Mouse (Mus musculus) Muller cell, postnatal 12 days (primary cell): ENCODE results near the gene Tjap1.

Experiments used
- DNase-seq: peaks from one replicate; pipeline ENCODE4 v3.0.0-alpha.2; 2015; ENCODE audit errors: inconsistent ontology term

Gene Tjap1

DNA sequence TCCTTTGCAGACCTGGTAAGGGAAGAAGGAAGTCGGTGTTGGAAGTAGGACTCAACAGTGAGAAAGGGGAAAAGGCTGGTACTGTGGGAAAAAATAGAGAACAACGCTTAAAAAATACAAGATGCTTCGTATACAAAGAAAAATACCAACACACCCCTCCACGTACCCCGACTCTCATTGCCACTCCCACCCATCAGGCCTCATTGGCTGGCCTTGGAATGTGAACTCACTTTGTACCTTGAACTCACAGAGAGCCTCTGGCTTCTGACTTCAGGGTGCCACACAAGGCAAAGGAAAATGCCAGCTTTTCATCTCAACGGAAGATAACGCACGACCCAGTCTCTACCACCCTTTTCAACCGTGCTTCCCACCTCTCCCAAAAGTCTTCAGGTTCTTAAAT is 314 bp upstream of the Tjap1 start:
- no peak for DNase-seq

DNA sequence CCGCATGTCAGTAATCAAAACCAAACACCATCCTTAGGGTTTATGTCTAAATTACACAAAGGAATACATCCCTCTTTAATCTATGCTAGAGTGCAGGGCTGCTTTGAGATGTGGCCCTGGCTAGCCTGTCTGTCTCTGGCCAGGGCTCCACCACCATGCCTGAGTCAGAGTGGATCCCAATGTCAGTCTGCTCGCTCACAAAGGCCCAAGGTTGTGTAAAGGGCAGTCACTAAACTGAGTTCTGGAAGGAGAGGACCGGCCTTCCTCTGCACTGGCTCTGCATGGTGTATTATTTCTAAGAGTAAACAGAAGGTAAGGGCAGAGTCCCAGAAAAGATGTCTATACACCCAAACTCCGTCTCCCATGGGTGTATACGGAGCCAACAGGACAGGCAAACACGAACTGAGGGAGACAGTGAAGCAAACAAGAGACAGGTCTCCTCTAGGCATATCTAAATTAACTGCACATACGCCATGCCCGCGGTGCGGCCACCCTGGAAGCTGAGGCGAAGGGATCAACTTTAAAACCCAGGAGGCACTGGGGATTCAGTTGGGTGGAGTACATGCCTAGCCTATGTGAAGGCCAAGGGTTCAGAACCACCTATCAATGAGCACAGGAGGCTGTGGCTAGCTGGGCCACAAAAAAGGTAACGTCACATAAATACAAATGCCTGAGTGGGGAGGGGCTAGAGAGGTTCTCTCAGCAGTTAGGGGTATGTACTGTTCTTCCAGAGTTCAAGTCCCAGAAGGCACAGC is 4.6 kb downstream of the Tjap1 start:
- no peak for DNase-seq

DNA sequence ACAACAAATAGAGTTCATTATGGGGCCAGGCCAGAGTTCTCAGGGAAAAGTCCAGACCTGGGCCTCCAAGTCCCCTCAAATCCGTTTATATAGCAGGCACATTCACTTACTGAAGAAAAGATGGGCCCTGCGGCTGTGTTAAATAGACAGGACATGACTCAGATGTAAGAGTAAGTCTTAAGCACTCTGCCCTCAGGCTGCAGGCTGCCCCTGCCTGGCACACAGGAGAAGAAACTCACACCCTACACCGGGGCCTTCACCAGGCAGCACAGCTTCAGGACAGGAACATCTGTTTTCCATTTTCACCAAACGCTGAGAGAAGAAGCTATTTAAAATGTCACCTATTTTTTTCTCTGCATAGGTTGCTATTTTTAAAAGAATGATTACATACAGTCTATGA is 5.2 kb downstream of the Tjap1 start:
- no peak for DNase-seq

DNA sequence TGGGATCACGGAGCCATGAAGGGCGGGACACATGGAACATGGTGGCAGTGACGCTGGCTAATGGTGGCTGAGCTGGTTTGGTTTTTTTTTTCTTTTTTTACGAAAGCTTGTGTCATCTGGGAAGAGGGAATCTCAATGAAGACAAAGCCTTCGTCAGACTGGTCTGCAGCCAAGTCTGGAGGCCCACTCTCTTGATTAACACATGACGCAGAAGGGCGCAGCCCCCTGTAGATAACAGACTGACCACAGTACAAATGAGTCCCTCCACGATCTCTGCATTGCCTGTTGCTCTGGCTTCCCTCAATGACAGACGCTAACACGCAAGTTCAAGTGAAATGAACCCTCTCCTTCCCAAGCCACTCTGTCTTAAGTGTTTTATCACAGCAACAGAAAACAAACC is 7.3 kb downstream of the Tjap1 start:
- no peak for DNase-seq

DNA sequence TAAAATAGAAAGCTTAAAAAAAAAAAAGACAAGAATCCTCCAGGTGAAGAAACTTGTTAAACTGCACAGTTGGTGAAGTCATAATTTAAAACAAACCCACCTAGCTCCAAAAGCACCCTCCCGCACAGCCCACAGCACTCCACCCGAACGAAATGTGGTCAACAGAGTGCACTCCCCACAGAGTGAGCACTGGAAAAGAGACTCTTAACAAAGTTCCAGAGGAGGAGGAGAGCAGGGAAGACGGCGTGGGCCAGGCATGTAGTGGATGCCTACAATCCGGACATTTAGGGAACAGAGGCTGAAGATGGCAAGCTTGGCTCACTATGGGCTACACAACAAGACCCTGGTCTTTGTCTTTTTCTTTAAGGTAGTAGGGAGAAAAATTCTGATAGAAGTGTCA is 7.8 kb downstream of the Tjap1 start:
- DNase-seq: no peak

DNA sequence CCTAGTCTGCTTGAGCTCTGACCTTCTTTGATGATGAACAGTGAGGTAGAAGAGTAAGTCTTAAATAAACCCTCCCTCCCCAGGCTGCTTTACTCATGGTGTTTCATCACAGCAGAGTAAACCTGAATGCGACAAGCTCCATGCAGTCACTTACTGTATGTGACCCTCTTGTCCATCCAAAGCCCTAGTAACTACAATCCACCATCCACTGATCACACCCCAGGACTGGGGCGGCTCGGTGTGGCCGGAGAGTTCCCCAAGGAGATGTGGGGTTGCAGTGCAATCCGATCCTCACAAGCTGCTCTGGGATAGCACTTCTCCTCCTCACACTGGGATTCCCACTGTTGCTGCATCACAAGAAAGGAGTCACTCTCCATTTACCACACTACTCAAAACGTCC is 8.4 kb downstream of the Tjap1 start:
- no peak for DNase-seq

DNA sequence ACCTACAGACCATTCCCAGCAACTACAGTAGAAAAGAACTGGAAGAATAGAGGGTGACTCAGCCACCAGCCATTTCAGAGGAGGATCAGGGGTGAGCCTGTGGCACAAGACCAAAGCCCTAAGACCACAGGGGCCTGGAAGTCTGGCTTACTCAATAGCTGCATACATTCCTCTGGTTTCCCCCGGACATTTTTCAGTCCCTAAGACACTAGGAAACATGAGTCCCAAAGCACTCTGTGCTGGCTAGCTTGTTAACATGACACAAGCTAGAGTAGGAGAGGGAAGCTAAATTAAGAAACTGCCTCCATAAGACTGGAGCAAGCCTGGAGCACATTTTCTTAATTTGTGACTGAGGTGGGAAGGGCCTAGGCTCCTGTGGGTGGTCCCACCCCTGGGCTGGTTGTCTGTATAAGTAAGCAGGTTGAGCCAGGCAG is 9.0 kb downstream of the Tjap1 start:
- peak; percentile 95 for DNase-seq

DNA sequence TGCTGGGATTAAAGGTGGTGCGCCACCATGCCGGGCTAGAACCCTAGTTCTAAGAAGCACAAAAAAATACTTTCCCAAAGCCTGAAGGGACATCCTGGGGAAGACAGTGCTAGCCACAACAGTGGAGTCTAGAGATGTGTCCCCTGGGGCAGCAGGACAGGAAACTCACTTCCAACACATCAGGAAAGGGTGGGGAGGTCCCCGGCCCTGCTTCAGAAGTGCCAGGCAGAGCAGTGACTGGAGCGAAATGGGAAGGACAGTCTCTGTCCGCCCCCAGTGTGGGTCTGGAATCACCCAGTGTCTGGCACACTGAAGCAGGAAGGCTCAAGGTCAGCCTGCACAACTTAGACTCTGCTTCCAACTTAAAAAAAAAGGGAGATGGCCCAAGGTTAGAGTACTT is 10.2 kb downstream of the Tjap1 start:
- no peak for DNase-seq

DNA sequence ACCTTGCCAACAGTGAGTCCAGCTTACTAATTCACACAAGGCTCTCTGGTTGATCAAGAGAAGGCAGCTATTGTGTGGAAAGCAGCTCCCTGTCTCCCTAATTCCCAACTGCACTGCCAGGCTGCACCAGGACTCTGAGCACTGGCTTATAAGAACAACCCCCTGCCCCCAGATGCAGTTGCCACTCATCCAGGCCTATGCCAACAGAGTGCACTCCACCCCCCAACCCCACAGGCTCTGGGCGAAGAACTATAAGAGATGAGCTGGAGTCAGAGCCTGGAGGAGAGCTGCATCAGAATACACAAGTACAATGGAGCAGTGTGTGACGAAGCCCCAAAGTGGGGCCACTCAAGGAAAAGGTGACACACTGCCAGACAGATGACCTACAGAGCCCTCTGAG is 10.8 kb downstream of the Tjap1 start:
- DNase-seq: peak; percentile 59

DNA sequence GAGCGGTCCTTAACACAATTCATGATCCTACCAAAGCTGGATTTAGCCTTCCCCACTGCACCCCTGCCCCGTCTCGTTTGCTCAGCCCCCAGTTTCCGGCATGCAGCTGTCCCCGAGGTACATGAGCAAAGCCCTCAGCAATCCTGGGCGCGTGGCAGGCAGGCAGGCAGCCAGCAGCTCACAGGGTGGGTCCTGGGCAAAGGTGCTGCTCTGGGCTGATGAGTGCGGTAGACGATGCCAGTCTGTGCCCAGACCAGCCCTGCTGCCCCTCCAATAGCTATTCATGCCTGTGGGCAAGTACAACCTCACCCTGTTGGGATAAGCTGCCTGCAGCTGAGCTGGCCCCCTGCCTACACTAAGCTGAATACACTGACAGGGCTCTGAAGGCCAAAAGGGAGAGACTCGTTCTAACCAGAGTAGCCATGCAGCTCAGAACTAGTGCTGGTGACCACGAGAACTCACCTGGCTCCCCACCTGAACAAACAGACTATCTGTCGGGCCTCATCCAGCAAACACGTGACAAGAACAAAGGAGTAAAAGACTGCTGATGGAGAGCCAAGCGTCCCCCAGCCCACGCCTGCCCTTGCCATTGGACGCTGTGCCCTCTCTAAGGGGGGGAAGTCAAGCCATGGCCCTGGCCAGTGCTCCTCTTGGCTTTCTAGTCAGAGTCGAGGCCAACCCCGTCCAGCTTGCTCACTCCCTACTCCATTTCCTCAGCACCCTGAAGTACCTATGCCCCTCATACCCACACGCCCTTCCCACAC is 12.9 kb downstream of the Tjap1 start:
- peak; percentile 70 for DNase-seq

DNA sequence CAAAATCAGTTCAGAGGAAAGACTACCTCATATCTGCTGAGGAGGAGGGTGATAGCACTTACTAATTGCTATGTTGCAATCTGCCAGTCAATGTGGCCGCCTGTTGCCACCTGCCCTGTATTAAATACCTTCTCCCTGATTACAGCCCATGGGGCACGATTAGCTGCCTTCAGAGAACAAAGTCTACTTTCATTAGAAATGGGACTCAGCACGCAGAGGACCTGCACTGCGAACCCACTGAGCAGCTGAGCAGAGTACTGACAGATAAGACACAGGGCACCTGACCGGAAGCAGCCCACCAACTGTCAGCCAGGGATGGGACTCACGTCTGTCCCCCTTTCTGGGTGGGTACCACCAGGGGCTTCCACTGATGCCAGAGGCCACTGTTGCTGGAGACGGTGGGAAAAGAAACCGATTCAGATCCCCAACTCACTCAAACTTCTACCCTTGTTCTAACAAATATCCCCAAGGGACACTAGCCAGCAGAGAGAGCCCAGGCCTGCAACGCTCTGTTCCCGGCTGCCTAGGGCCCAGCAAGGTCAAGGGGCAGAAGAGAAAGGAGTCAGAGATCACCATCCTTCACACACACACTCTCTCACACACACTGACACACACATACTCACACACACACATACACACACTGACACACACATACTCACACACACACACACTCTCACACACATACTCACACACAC is 14.7 kb downstream of the Tjap1 start:
- peak; percentile 74 for DNase-seq

DNA sequence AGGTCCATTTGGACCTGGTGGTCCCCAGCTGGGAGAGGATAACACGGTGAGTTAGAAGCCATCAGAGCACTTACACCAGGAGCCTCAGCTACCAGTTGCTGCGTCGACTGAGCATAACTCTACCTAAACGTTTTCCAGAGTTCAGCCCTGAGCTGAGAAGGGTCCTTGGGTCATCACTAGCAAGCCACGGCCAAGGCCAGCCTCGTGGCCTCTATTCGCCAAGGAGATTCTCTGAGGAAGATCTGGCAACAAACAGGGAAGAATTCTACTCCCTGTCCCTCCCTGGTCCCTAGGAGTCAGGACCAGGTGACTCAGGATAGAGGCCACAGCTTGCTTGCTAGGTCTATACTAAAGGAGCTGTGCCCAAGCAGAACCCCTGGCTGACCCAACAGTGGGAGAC is 15.3 kb downstream of the Tjap1 start:
- DNase-seq: no peak

DNA sequence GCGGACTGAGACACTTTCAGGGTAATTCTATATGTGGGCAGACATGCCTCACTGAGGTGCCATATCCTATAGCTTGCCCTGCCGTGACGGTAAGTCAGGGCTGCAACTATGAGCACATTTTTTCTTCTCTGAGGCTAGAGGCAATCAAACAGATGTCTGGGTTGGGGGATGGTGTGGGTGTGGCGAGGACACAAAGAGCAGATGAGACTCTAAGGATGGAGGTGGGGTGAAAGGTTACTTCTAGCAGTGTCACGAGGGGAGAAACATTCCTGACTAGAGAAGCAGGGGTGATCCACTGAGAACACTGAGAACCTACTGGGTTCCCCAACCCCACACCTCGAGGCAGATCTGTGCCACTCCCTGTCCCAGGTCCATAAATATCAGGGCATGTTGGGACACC is 15.8 kb downstream of the Tjap1 start:
- DNase-seq: no peak

DNA sequence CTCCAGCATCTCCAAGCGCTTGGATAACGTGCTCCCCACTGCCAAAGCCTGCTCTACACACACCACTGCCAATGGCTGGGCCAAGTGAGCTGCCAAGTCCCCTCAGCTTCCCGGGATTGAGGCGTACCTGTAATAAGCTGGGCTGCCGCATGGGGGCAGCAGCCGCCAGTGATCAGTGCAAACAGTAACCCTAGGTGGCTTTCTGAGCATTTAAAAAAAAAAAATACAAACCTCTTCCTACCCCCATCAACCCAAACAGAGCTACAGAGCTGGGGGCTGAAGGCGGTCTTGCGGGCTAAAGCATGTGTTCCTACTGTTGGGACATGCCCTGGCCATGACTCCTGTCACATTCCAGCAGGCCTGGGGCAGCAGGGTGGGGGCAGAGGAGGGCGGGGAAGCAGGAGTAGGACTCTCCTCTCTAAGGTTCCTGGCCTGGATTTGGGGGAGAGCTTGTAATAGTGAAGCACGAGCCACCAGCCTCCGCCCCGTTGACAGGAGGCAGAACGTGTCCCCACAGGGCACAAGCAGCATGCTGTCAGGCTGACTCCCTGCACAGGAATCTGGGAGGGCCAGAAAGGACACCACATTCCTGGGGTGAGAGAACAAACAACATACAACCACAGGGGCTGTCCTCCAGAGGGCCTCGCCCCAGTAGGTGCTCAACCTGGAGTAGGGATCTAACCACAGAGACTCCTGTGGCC is 16.8 kb downstream of the Tjap1 start:
- DNase-seq: peak; percentile 89

DNA sequence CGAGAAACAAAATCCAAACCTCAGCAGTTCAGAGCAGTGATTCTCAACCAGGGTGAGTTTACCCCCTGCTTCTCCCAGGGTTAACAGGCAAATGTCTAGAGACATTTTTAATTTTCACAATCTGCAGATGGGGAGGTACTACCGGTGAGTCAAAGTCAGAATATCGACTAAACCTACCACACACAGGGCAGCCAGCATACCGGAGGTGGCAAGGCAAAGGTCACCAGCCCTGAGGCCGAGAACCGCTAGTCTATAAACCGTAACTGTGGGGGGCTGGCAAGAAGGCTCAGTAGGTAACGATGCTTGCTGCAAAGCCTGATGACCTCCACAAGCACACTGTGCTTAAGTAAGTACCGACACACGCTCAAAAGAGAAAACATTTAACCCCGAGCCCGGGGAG is 17.3 kb downstream of the Tjap1 start:
- no peak for DNase-seq

DNA sequence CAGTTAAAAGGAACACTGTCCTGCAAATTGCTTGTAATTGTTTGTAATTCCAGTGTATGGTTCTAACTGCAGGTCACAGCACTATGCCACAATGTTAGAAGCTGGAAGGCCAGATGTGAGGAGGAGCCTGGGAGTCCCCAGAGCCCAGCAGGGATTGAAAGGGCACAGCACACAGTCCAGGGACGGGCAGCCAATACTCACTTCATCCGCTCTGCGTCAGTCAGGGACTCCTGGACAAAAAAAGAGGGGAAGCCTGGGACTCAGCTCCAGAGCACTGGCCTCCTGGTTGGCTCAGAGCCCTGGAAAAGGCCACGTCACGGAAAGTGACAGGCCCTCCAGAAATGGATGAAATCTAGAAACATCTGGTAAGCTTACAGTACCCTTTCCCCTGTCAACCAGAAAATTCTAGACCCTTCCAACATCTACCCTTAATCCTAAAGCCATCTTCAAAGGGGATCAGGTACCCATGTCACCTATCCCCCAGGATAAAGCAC is 20.6 kb downstream of the Tjap1 start:
- DNase-seq: no peak

DNA sequence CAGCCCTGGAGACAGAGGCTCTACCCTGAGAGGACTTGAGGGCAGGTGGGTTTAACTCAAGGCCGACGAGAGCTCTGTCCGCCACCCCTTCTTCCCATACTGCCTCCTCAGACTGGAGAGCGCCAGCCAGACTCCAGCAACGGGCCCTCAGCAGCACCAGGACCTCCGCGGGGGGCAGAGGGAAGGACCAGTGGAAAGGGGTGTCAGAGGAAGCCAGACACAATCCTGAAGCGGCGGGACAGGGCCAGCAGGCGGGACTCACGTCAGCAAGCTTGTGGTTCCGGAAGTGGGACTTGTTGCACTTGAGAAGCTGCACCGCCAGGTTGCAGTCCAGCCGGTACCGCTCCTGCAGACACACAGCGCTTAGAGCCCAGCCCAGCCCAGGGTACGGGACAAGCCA is 23.2 kb downstream of the Tjap1 start:
- no peak for DNase-seq

DNA sequence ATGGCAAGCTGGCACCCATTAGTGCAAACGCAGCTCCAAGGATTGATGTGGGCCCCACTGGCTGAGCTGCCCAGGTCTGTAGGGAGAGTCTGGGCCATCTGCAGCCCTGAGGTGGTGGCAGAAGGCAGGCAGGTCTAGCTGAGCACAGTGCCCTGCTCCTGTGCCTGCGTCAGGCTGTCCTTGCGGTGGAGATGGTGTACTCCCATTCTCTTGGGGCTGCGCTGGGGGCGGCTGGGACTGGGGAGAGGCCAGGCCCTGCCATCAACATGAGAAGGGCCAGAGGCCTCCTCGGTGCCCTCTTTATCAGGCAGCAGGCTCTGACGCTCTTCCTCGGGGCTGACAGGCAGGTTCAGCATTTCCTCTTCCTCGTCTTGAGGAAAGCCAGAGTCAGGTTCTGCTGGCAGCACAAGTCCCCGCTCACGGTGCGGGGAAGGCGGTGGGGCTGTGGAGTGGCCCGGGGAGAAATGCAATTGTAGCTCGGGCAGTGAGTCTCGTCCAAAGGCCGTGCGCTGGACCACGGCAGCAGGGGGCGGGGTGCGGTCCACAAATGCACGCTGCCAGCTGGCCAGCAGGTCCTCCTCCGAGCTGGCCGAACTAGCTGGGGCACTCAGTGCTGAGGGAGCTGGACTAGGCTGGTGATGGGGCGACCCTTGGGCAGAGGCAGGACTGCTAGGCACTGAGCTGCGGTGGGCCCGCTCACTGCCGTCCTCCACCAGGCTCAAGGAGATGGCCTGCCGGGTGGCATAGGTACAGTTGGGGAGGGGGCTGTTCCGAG is 24.4 kb downstream of the Tjap1 start:
- DNase-seq: no peak

DNA sequence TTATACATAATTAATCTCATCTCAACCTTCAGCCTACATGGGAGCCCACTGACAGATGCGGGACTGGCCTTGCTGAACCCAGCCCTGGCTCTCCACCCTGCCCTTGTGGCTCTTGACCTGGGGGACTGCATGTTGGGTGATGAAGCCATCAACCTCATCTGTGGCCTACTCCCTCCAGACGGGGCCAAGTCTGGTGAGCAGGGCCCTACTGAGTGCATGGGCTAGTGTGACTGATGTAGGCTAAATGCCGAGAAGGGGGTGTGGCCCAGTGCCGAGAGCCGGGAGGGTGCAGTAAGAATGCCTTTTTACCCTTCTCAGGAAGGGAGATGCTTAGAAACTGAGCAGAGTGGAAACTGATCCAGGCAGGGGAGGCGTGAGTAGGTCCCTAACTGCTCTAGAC is 27.7 kb downstream of the Tjap1 start:
- DNase-seq: no peak

DNA sequence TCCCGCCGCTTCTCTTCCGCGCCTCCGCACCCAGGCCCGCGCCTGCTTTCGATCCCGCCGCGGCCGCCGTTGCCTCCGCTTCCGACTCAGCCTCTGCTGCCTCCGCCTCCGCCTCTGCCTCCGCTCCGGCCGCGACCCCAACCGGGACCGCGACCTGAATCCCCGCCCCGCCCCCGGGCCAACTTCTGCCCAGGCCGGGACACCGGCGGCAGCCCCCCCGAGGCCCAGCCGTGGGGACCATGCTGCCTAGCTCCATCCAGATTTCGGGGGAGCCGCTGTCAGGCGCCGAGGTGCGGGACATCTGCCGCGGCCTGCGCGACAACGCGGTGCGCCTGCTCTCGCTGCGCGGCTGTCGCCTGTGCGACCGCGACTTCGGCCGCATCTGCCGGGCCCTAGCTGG is 28.7 kb downstream of the Tjap1 start:
- DNase-seq: no peak

DNA sequence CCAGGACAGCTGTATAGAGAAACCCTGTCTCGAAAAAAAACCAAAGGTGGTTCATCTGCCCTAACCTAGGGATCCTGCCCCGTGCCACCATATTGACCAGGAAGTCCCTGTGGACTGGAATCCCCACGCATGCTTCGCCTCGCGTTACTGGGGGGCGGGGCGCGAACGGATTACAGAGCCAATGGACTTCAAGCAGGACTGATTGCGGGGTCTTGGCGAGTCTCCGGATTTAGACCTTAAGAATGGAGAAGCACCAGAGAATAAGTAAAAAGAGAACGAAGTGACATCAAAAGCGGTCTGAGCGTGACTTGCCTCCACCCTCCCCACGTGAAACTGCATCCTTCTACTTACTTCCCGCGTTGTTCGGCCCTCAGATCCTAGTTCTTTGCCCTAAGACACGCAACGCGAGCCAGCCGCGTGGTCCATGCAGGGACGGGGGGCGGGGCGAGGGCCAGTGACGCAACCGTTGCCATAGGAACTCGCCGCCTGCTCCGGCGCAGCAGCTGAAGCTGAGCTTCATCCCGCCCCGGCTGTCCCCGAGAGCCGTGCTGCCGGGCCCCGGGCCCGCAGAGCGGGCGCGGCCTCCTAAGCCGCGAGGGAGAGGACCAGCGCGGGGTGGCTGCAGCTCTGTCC is 29.3 kb downstream of the Tjap1 start, which contains the start of gene Lrrc73:
Gene Lrrc73, plus strand, starts transcription at position 80 of the 633 bp plus-strand sequence.
- peak; percentile 93 for DNase-seq
